Mouse (Mus musculus) ES-E14 (cell line): ENCODE data around the gene Exoc4.

Experiments used
- CHD2 ChIP-seq: IDR thresholded peaks from 2 replicates; pipeline ENCODE4 v1.6.1; 2014; ENCODE audit warnings: mild to moderate bottlenecking, low read depth, low read length, inconsistent platforms
- HCFC1 ChIP-seq: IDR thresholded peaks from 2 replicates; pipeline ENCODE4 v1.6.1; 2012; ENCODE audit warnings: low read length, inconsistent platforms, borderline replicate concordance; ENCODE audit not compliant: insufficient read depth
- MAFK ChIP-seq: IDR thresholded peaks from 2 replicates; pipeline ENCODE4 v1.6.1; 2014; ENCODE audit warnings: mild to moderate bottlenecking, low read depth, low read length, inconsistent platforms; ENCODE audit not compliant: insufficient read depth
- ZC3H11A ChIP-seq: IDR thresholded peaks from 2 replicates; pipeline ENCODE4 v1.6.1; 2012; ENCODE audit warnings: low read depth, mild to moderate bottlenecking, inconsistent platforms, low read length, borderline replicate concordance
- ZNF384 ChIP-seq: IDR thresholded peaks from 2 replicates; pipeline ENCODE4 v1.6.1; 2012; ENCODE audit warnings: low read depth, low read length, inconsistent platforms

- TF ChIP-seq HCFC1 = no peak
- no peak for TF ChIP-seq ZC3H11A
- TF ChIP-seq ZNF384 = no peak
- TF ChIP-seq MAFK = no peak
- no peak for TF ChIP-seq CHD2
Measured at GRCm38 (mm10) chr6:33263950-33264349, 15.1 kb downstream of the Exoc4 start.
